Mouse (Mus musculus) mesoderm, embryonic 11.5 days (tissue): ENCODE data around the gene Ptms.
A peak's percentile ranks its signal among the peaks of the same experiment; 100 is the strongest.

ENCODE experiments used
- DNase-seq: peaks from one replicate; pipeline ENCODE4 v3.0.0-alpha.2; 2012; ENCODE audit warnings: low read depth, low spot score

Gene Ptms

DNA sequence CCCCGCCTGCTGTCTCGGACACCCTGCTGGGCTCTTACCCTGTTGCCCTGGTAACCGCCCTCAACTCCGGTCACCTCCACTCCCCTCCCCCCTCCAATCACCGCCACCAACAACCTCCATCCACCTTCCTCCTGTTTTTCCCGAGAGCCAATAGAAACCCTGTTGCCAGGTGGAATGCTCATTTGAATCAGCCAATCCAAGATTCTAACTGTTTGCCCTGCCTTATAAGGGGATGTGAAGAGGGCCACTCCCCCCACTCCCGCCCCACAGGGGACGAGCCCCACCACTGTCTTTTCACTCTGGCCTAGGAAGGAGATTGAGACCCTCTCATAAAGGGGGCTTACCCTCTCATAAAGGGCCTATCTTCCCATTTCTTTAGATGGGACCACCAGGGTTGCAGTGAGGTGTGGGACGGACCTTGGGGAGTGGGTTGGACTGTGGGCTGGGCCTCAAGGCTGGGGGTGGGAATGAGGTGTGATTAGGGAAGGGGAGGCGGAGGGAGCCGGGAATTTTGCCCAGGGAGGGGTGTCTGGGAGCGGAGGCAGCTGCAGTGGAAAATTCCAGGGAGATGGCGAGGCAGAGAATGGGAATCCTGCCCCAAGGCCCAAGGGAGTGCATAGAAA, at the start of gene Ptms:
Gene Ptms (minus strand): TSS at position 409 of the 623 bp plus-strand sequence.
- peak; percentile 97 for DNase-seq

DNA sequence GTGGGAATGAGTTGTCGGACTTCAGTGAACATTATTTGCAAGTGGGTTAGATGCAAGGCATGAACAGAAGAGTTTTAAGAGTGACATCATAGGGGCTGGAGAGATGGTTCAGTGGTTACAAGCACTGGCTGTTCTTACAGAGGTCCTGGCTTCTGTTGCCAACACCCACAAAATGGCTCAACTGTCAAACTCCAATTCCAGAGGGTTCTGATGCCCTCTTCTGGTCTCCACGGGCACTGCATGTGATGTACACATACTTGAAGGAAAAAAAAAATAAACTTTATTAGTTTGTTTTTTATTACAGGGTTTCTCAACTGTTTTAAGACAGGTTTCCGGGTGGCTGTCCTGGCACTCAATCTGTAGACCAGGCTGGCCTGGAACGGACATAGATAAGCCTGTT, 47.9 kb upstream of the Ptms start:
- peak; percentile 68 for DNase-seq

DNA sequence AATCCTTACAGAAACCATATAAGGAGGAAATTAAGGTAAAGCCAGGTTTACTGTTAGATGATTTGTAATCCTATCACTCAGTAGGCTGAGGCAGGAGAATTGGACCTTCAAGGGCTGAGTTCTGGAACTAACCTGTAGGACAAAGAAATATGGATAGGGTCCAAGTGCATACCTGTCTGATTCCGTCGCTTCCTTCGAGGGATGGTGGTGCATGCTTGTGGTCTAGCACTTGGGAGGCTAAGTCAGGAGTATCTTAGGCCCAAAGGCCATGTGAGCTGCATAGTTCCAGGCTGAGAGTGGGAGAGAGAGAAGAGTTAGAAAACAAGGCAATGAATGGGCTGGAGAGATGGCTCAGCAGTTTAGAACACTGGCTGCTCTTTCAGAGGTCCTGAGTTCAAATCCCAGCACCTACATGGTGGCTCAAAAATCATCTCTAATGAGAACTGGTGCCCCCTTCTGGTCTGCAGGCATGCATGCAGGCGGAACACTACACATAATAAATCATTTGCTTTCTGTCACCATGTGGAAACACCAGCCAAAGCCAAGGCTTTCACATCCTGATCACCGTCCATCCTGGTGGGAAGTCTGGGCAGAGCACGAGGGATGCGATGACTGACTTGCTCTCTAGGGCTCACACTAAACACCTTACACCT, 46.7 kb upstream of the Ptms start:
- DNase-seq: peak; percentile 23

DNA sequence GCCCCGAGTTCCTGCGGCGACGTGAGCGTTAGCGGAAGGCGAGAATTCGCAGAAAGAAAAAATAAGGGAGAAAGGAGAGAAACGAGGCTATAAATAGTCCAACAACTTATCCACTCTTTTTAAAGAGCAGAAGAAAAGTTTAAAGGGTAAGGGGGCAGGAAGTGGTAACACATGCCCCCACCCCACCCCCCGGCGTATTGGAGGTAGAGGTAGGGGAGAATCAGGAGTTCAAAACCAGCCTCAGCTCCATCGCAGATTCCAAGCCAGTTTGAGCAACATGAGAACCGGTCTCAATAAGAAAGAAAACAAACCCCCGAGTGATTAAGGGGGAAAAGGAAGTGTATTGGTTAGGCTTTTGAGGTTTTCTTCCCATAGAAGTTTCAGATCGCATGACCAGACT, 45.8 kb upstream of the Ptms start:
- DNase-seq: peak; percentile 2

DNA sequence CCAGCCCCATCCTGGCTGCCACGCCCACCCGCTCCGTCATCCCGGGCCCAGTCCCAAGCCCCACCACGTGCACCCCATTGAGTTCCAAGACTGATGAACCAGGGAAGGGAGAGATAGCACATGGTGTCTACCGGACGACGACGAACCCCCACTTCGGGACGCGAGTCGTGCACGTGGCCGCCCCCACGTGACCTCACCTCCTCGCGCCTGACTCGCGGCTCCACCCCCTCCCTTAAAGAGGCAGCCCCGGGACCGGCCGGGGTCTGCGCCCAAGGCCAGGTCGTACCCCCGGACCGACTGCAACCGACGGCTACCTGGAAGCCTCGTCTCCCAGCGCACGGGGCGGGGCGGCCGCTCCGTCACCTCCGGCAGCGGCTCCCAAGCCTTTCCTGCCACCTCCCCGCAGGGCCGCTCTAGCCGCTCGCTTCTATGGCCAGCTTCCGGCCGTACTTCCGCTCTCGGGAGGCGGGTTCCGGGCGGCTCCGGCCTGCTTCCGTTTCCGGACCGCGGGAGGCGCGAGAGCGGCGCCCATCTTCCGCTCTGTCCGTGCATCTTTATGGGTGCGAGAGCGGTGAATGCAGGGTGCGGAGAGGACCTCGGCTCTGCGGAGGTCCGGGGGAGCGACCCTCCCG, 45.3 kb upstream of the Ptms start, which contains the start of gene Cops7a:
Gene Cops7a (minus strand): TSS at position 451 of the 632 bp plus-strand sequence.
- DNase-seq: peak; percentile 93

DNA sequence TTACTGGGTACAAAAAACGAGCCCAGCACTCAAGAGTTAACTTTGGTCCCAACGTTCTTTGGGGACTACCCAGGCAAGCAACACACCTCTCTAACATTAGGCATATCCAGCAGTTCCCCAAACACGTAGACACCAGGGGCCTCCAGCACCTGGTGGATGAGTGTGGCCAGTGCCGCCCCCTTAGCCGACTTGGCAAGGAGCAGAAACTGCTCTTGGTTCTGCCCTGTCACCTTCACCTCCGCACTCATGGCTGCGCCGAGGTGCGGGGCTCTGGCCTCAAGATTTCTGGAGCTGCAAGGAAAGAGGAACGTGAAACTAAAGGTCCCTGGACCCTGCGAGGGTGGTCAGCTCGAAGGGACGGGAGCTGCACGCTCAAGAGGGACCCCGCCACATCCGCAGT, 44.7 kb upstream of the Ptms start:
- peak; percentile 5 for DNase-seq

DNA sequence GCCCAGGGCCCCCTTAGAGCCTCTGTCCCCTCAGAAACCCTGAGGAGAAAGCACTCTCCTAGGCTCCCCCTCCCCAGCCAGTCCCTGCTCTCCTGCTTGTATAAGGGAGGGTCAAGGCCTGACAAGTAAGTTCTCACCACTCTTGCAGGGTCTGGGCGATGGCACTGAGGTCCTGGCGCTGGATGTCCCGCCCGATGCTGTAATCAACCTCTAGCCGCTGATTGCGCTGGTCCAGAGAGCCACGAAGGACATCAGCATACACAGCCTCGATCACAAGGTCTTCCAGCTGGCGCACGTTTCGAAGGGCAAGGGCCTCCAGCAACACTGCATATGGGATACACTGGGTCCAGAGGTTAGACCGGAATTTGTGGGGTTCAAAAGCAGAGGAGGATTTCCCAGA, 41.1 kb upstream of the Ptms start:
- no peak for DNase-seq

DNA sequence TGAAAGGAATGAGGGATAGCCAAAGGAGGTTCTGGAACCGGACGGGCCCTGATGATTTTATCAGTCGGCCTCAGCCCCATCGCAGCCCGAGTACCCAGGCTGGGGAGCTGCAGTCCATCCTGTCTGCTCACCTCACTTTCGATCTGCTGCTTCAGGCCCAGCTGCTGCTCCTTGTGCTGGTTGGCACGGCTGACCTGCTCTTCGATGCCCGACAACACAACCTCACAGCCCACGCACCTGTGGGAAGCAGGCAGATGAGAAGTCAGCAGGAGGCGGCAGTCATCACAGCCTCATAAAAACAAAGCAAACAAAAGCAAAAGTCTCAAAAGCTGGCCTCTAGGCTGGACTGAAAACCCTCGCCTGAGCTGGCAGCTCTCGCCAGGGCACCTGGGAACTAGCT, 40.1 kb upstream of the Ptms start:
- DNase-seq: no peak

DNA sequence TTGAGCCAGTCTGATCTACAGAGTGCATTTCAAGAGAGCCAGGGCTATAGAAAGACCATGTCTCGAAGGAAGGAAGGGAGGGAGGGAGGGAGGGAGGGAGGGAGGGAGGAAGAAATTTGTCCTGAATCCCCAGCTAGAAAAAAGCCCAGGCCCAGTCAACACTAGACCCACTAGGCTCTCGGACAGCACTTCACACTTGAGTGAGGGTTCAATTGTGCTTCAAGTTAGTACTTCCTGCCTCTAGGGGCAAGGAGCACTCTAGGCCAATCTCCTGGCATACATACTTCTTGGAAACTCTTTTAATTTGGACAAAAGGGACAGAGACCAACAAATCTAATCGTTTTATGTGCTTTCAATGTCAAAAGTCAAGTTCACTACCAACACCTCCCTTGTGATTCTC, 38.2 kb upstream of the Ptms start:
- DNase-seq: no peak

DNA sequence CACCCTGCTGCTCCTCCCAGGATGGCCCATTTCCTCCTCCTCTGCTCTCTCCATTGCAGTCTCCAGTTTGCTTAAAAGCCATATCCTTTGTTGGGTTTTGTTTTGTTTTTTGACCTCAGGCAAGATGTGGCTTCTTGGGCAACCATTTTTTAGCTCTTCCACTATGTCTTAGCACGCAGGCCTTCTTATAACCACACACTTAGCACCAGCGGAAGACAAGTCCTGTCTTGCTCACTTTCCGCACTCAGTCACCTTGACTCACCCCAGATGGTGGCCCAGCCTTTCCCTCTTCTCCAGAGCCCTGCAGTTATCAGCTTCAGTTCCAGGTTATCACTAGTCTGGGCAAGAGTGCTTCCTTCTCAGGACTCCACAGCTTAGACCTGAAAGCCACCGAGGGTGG, 35.3 kb upstream of the Ptms start:
- no peak for DNase-seq

DNA sequence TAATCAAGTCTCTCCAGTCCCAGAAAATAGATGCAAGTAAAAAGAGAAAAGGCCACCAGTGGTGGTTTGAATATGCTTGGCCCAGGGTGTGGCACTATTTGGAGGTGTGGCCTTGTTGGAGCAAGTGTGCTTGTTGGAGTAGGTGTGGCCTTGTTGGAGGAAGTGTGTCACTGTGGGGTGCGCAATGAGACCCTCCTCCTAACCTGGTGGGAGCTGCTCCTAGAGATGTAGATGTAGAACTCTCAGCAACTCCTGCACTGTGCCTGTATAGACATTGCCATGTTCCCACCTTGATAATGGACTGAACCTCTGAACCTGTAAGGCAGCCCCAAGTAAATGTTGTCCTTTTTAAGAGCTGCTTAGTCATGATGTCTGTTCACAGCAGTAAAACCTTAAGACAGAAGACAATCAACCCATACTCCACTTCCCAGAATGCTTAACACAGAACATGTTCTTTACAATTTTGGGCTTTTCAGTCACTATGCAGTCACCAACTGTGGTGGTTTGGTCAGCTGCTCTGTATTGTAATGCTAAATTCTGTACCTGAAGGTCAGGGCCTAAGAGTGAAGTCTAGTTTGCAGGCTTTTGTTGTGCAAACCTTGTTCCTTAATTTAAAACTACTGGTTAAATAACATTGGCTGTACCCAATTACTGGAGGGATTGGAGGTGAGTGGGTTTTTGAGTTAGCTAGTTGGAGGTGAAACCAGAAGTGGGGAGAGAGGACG, 34.2 kb upstream of the Ptms start:
- no peak for DNase-seq

DNA sequence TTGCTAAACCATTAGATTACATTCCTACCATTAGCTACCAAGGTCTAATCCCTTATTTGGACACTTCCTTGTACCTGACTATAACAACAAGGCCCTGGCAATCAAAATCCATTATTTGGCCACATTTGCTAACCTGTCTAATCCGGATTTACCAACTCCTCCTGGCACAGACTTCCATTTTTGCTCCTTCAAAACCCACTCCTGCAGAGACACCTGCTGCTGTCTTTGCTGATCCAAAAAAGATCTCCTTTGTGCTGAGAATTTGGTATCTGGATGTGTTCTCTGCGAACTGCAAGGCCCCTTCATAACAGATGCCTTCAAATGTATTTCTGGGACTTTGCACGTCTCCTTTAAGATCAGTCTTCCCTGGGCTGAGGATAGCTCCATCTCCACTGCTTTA, 23.6 kb upstream of the Ptms start:
- DNase-seq: no peak

DNA sequence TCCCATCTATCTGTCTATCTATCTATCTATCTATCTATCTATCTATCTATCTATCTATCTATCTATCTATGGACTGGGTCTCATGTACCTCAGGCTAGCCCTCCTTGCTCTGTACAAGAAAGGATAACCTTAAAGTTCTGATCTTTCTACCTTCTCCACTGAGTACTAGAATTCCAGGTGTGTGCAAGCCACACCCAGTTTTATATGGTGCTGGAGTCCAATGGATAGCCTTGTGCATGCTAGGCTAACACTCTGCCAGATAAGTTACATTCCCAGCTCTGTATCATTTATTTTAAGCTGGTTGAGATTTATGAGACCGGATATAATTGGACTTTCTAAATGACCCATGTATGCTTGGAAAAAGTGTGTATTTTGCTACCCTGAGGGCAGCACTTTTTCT, 21.8 kb upstream of the Ptms start:
- no peak for DNase-seq

DNA sequence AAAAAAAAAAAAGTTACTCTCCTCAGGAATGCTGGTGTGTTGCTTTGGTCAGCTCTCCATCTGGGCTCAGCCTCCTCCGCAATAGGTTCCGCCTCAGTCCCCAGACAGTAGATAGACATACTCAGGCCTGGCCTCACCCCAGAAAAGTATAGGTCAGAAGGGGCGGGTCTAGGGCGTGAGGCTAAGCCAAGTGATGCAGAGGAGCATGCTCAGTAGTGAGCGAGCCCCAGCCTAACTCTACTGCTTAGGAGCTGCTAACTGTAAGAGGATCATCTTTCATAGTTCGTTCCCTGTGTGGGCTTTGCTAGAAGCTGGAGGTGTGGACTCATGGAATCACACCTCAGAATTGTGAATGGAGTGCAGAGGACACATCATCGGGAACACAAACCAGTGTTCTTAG, 18.7 kb upstream of the Ptms start:
- DNase-seq: no peak

DNA sequence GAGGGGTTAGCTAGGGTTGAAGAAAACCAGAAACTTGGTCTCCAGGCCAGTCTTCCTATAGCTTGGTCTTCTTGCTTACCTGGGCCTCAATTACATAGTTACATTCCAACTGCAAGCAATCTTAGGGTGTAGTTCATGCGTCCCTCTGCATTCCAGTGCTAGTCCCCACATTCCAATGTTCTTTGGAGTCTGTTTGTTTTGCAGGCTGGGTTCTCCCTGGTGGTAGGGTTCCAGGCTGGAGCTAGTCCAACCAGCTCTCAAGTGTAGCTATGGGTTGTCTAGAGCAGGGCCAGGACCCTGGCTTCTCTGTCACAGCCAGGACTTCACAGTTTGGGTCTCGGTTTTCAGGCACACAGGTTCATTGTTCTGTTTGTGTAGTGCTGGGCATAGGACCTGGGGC, 17.6 kb upstream of the Ptms start:
- DNase-seq: no peak

DNA sequence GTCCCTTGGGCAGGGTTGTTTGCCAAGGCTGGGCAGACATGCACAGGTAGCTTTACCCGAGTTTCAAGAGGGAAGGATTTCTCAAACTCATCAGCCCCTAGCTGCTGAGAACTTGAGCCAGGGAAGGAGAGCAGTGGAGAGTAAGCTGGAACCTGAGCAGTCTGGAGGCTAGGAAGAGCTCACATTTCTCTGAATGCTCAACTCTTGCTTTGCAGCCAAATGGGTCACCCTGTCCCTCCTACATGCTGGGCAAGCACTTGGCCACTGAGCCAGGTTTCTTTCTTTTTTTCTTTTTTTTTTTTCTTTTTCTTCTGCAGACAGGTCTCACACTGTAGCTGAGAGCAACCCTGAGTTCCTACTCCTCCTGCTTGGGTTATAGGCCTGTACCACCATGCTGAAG, 16.8 kb upstream of the Ptms start:
- DNase-seq: no peak

DNA sequence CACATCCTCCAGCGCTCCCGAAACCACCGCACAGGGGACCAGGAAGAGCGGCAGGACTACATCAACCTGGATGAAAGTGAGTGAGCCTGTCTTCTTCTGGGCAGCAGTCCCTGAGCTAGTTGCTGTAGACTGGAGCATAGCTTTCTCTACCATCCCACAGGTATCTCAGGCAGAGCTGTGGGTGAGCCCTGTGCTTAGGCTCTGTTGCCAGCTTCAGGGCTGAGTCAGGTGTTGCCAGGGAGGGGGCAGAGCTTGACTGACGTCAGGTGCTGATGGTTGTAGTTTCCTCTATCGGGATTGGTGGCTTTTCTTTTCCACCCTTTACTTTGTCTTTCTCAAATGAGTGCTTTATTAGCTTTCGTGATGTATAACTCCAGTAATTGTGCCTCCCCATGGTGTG, 14.8 kb upstream of the Ptms start:
- no peak for DNase-seq

DNA sequence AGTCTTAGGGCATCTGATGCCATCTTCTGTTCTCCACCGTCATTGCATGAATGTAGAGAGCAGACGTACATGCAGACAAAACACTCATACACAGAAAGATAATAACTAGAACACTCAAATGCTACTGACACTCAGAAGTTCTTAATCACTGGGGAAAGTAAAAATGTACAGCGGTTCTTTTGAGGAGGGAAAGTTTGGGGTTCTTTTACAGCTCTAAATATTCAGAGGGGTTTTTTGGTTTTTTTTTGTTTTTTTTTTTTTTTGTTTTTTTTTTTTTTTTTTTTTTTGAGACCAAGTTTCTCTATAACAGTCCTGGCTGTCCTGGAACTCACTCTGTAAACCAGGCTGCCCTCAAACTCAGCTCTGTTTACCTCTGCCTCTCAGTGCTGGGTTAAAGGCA, 13.2 kb upstream of the Ptms start:
- DNase-seq: no peak

DNA sequence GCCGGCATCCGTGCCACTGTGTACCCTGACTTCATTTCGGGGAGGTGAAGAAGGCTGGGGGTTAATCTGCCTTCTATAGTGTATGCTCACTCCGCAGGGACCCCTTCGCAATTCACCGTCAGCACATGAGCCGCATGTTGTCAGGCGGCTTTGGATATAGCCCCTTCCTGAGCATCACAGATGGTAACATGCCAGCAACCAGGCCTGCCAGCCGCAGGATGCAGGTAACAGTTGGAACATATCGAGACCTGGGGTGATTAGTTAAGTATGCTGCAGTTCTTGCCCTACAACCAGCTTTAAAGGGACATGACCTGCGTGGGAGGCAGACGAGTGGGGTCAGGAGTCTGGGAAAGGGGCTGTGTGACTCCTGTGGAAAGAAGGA, 12.4 kb upstream of the Ptms start:
- no peak for DNase-seq

DNA sequence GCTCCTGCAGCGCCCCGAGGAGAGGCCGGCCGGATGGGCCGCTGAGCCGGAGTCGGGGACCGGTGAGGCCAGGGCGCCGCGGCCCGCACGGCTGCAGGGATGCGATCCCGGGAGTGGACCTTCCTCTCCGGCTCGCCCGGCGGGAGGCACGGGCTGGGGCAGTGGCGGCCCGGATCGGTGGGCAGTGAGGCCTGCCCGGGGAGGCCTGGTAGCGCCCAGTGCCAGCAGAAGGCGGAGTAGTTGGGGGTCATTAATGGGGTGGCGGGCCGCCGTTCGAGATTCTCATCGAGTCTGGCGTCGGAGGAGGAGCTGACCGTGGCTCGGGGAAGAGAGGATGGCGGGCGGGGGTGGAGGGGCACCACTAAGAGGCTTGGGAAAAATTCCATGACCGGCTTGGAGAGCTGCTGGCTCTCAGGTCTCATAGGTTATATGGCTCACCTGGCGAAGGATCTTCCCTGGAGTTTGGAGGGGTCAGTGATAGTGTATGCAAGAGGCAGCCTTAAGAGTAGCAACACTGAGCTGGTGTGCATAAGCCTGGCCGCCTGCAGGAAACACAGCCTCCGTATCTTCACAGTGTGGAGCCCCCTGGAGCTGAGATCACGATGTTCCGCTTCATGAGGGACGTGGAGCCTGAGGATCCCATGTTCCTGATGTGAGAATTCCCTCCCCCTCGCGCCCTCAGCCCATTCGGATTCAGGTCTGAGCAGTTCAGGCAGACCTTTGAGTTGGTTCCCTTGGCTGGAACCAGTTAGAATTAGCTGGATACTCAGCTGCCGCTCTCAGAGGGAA, 11.8 kb upstream of the Ptms start:
- no peak for DNase-seq

DNA sequence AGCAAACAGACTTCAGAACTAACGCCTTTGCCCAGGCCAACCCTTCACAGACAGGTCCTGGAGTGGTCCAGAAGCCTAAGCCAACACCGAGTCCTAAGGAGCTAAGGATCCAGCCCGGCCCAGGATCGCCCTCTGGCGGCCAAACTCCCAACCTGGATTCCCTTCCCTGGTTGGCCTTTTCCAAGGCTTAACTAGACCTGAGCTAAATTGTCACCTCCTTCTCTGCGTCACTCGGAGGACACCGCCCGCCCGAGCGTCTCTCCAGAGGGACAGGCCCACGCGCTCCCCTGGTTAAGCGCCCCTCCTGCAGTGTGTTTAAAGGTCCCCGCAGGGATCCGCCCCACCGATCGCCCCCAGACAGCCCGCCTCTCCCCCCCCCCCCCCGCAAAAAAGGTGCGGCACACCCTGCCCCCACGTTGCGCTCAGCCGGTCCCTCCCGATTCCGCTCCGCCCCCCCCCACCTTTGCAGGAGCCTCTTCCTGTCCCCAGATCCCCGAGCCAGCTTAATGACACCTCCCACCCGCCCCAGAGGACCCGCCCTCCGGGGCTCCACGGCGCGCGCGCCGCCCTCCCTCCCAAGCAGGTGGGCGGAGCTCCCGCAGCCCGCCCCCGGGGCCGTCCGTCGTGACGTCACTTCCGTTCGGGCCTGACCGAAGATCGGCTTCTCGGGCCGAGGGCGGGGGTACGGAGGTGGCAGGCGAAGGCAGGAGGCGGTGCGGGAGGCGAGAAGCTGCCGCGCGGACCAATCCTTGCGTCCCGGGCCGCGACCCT, 11.0 kb upstream of the Ptms start, which contains the start of gene Mlf2:
Gene Mlf2 (plus strand): TSS at position 633 of the 771 bp plus-strand sequence.
- peak; percentile 99 for DNase-seq
